Mouse (Mus musculus) neutrophil, adult 83 days (primary cell): Measurements from ENCODE around the gene Amy2a5. TPM values are rescaled to one million over a fixed set of nuclear protein-coding genes. Genes with fewer than 3 reads are reported as not detected.

ENCODE experiments used
- total RNA-seq, 2 experiments: library from RNA; stranded (reverse); gene quantifications; one replicate each; pipeline ENCODE4 v1.2.4; 2023

Amy2a5 gene
- not detected for total RNA-seq

GRCm38 (mm10) chr3:113258737-113259136 lies at the start of gene Amy2a5:
TSS of gene Amy2a5 (minus strand) at chr3:113258837.

GRCm38 (mm10) chr3:113291349-113291748 lies 32.7 kb upstream of the Amy2a5 start, which contains the start of gene Amy2a4:
TSS of gene Amy2a4 (minus strand) at chr3:113291449.

Other genes starting within 250 kb of the Amy2a5 start
- not detected for gene Amy2a4, start 32.6 kb upstream of the Amy2a5 start, total RNA-seq
- not detected for gene Amy2a3, start 65.2 kb upstream of the Amy2a5 start, total RNA-seq
- not detected for gene Amy2a2, start 97.8 kb upstream of the Amy2a5 start, total RNA-seq